Mouse (Mus musculus) cerebellum, adult 9-11 months (tissue): ENCODE results near the gene Met.

ENCODE experiments used
- DNase-seq: peaks from one replicate; pipeline ENCODE4 v3.0.0; 2022

Met gene

GRCm38 (mm10) chr6:17554263-17554662 is 90.7 kb downstream of the Met start:
- DNase-seq: no peak

GRCm38 (mm10) chr6:17554757-17555156 is 91.2 kb downstream of the Met start:
- no peak for DNase-seq

GRCm38 (mm10) chr6:17555719-17556118 is 92.1 kb downstream of the Met start:
- DNase-seq: no peak

GRCm38 (mm10) chr6:17559657-17560056 is 96.1 kb downstream of the Met start:
- no peak for DNase-seq

- DNase-seq: no peak
These were observed 97.7 kb downstream of the Met start for GRCm38 (mm10) chr6:17561347-17561746.

- DNase-seq: no peak
These were observed 98.3 kb downstream of the Met start for GRCm38 (mm10) chr6:17561886-17562285.

GRCm38 (mm10) chr6:17562472-17563088 is 99.0 kb downstream of the Met start:
- DNase-seq: no peak

- DNase-seq: no peak
These were observed 105.2 kb downstream of the Met start for GRCm38 (mm10) chr6:17568702-17569352.

GRCm38 (mm10) chr6:17573227-17573626 is 109.6 kb downstream of the Met start:
- no peak for DNase-seq

- DNase-seq: no peak
These were observed 110.1 kb downstream of the Met start for GRCm38 (mm10) chr6:17573732-17574131.

GRCm38 (mm10) chr6:17578092-17578760 is 114.6 kb downstream of the Met start:
- no peak for DNase-seq

- DNase-seq: no peak
These were observed 116.7 kb downstream of the Met start for GRCm38 (mm10) chr6:17580349-17580748.

- DNase-seq: peak; percentile 14
These were observed 120.4 kb downstream of the Met start for GRCm38 (mm10) chr6:17583982-17584381.

- peak; percentile 41 for DNase-seq
These were observed 125.7 kb downstream of the Met start for GRCm38 (mm10) chr6:17589049-17589952.

GRCm38 (mm10) chr6:17589953-17590627 is 126.5 kb downstream of the Met start:
- DNase-seq: no peak

- DNase-seq: no peak
These were observed 130.4 kb downstream of the Met start for GRCm38 (mm10) chr6:17593971-17594370.

- no peak for DNase-seq
These were observed 132.3 kb downstream of the Met start for GRCm38 (mm10) chr6:17595712-17596462.

- DNase-seq: no peak
These were observed 135.8 kb downstream of the Met start for GRCm38 (mm10) chr6:17599373-17599772.

- no peak for DNase-seq
These were observed 137.9 kb downstream of the Met start for GRCm38 (mm10) chr6:17601526-17601925.

GRCm38 (mm10) chr6:17606915-17607314 is 143.3 kb downstream of the Met start:
- DNase-seq: no peak

- no peak for DNase-seq
These were observed 147.9 kb downstream of the Met start for GRCm38 (mm10) chr6:17611352-17612010.
